Mouse (Mus musculus) spleen, adult 2 months (tissue): Measurements from ENCODE around the gene Pxdn.

Experiments used
- CTCF ChIP-seq: fragments of 200-500 bp; IDR thresholded peaks from 2 replicates; pipeline ENCODE4 v1.5.1; 2011; ENCODE audit warnings: mild to moderate bottlenecking, inconsistent platforms; ENCODE audit not compliant: insufficient read depth, insufficient read length, insufficient replicate concordance; ENCODE audit errors: extremely low read depth
- POLR2A ChIP-seq: fragments of 200-500 bp; IDR thresholded peaks from 2 replicates; pipeline ENCODE4 v1.6.1; 2011; ENCODE audit warnings: low read depth, low read length, inconsistent platforms

- TF ChIP-seq POLR2A (no peak), CTCF (no peak)
Observed at GRCm38 (mm10) chr12:29958637-29959036, 21.2 kb downstream of the Pxdn start.
